Mouse (Mus musculus): ENCODE results near the gene Cyp2c39. TPM values are rescaled to one million over a fixed set of nuclear protein-coding genes. Genes with fewer than 3 reads are reported as not detected.

Gene Cyp2c39
- 0.02 TPM in 1 of 2 replicates, not detected in the other for polyA plus RNA-seq (2012; rRNA removed)

GRCm38 (mm10) chr19:39510534-39510933 lies at the start of gene Cyp2c39:
Gene Cyp2c39 (plus strand): TSS chr19:39510862.

GRCm38 (mm10) chr19:39462941-39463340 lies 47.7 kb upstream of the Cyp2c39 start, which contains the start of gene Cyp2c38:
Gene Cyp2c38 (minus strand): TSS chr19:39463075.

Other genes starting within 250 kb of the Cyp2c39 start
- gene Cyp2c29, start 241.5 kb upstream of the Cyp2c39 start, polyA plus RNA-seq (2012; rRNA removed) = 0.06 and 0.11 TPM in 2 replicates
- 0.01 TPM in 1 of 2 replicates, not detected in the other for gene Cyp2c38, start 47.8 kb upstream of the Cyp2c39 start, polyA plus RNA-seq (2012; rRNA removed)
- 7.4 and 8.5 TPM in 2 replicates for gene Cyp2c67, start 138.2 kb downstream of the Cyp2c39 start, polyA plus RNA-seq (2012; rRNA removed)
- 363 and 395 TPM in 2 replicates for gene Cyp2c68, start 230.2 kb downstream of the Cyp2c39 start, polyA plus RNA-seq (2012; rRNA removed)